Mouse (Mus musculus) 416B (cell line): Measurements from ENCODE around the gene Tmem164.
"Not testable (repeated sequence)": the region's sequence is repeated elsewhere in the genome, so short reads cannot be mapped to it uniquely, and the experiment has no call there.

Source experiments
- DNase-seq: peaks from one replicate; pipeline ENCODE4 v3.0.0; 2011; ENCODE audit warnings: low read depth

The Tmem164 gene

DNA sequence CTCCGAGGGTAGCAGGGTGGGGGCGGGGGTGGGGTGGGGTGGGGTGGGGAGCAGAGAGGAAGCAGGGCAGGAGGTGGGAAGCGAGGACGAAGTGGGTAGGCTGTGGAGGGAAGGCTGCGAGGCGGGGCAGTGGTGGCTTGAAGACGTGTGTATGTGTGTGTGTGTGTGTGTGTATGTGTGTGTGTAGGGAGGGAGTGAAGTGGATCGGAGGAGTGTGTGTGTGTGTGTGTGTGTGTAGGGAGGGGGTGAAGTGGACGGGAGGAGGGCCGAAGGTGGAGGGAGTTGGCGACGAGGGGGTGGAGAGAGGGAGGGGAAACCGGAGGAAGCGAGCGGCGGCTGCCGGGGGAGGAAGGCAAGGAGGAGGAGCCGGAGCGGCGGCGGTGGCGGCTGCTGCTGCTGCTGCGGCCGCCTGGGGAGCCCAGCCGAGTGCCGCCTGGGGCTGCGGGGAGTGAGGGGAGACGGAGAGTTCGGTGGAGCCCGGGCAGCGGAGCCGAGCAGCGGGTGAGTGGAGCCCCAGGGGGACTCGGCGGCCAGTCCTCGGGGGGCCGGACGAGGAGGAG, at the start of gene Tmem164:
TSS of gene Tmem164 (plus strand) at position 351 of the 560 bp plus-strand sequence.
- DNase-seq, result peak; percentile 96

DNA sequence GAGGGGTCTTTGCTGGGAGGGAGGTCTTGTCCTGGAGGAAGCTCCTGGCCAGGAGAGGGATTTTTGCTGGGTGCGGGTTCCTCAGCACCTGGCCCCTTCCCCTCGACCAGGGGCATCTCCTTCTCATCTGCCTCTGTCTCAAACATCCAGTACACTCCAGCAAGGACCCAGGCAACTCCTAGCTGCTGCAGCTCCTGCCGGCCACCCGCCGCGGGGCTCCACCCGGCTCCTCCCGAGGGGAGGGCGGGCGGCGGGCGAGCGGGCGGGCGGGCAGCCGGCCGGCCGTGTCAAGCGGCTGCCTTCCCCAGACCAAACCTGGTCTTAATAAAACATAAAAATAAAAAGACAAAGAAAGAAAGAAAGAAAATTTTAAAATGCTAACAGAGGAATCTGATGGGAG, 48.2 kb upstream of the Tmem164 start:
- DNase-seq, result not testable (repeated sequence)

DNA sequence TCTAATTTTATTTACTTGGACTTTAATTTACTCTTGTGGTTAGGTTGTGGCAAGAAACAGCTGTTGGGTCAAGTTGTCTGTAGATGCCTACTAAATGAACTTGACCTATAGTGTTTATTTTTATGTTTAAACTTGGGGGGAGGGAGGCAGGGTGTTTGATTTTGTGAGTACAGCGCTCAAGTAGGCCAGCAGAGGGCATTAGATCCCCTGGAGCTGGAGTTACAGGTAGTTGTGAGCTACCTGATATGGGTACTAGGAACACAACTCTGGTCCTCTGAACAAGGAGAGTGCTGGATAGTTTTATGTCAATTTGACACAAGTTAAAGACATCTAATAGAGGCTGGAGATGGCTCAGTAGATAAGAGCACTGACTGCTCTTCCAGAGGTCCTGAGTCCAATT, 34.0 kb upstream of the Tmem164 start:
- no peak for DNase-seq

DNA sequence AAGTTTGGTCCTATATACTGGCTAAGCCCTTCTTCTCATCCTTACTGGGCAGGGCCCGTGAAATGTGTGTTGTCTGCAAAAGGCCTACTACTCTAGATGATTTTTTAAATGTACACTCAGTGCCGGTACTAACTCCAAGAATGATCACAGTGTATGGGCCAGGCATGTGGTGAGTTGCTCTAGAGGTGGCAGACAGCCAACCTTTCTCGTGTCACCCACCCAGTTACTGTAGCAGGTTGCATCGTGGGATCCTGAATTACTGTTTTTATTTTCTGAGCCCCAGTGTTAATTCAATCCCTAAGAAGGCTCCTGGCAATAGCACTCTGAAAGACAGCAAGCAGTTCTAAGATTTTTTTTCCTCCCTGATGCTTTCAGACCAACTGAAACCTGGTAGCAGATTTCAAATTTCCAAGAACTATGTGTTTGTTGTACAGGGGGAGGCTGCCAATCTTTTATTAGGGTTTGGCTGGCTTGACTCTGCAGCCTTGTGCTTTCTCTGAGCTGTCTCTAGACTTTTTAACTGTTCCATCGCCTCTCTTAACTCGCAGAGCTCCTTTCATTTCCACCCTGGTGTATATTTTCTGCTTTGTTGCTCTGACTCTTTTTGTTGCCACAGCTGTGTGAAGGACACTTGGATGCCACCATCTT, 31.0 kb upstream of the Tmem164 start:
- DNase-seq, result no peak

- no peak for DNase-seq
Measured at GRCm38 (mm10) chrX:142664704-142665422, 16.3 kb upstream of the Tmem164 start.

GRCm38 (mm10) chrX:142665423-142665805, 15.8 kb upstream of the Tmem164 start:
- DNase-seq, result no peak

DNA sequence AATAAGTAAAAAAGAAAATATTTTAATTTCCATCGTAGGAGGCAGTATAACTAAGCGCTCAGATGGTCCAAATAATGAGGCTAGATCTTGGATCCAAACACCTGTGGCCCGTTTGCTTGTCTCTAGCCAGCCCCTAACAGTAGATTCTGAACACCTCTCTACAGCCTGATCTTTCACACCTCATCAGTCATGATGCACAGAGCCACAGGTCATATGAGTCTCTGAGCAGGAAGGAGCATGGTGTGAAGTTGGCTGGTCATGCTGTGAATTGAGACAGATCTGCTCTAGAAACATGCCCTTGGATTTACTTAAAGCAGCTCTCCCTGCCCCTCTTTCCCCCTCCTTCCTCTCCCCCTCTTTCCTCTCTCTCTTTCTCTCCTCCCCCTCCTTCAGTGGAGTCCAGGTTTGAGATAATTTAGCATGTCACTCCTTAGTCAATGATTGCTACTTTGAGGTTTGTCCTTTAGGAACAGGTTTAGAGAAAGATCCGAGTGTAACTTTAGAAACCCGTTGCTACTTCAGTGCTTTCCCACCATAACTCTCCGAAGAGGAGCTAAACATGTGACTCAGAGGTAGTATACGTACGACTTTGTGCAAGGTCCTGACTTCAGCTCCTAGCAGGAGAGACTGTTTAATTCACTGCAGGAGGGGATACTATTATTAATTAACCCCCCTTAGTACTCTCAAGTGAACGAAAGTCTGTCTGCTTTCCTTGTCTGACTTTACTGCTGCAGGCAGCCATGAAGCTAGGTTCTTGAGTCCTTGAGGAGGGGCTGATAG, 11.7 kb upstream of the Tmem164 start:
- no peak for DNase-seq

GRCm38 (mm10) chrX:142670121-142670520, 11.1 kb upstream of the Tmem164 start:
- DNase-seq, result no peak

DNA sequence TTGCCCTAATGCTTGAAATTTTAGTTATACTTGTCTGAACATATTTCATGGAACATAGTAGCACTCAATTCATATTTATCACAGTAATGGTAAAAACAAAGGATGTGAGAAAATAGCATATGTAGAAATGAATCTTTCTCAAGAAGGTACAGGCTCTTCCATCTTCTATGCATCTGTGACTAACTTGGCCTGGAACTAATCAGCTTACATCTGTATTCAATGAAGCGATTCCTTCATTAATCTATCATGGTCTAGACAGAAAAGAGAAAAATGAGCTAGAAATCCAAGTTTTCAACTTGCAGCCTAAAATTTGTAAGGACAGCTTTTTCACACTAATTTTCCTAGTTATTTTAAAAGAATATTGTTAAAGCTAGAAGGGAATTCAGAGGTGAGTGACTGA, 10.1 kb upstream of the Tmem164 start:
- no peak for DNase-seq

- DNase-seq, result no peak
Measured at GRCm38 (mm10) chrX:142672701-142673100, 8.5 kb upstream of the Tmem164 start.

GRCm38 (mm10) chrX:142677193-142677592, 4.0 kb upstream of the Tmem164 start:
- no peak for DNase-seq

DNA sequence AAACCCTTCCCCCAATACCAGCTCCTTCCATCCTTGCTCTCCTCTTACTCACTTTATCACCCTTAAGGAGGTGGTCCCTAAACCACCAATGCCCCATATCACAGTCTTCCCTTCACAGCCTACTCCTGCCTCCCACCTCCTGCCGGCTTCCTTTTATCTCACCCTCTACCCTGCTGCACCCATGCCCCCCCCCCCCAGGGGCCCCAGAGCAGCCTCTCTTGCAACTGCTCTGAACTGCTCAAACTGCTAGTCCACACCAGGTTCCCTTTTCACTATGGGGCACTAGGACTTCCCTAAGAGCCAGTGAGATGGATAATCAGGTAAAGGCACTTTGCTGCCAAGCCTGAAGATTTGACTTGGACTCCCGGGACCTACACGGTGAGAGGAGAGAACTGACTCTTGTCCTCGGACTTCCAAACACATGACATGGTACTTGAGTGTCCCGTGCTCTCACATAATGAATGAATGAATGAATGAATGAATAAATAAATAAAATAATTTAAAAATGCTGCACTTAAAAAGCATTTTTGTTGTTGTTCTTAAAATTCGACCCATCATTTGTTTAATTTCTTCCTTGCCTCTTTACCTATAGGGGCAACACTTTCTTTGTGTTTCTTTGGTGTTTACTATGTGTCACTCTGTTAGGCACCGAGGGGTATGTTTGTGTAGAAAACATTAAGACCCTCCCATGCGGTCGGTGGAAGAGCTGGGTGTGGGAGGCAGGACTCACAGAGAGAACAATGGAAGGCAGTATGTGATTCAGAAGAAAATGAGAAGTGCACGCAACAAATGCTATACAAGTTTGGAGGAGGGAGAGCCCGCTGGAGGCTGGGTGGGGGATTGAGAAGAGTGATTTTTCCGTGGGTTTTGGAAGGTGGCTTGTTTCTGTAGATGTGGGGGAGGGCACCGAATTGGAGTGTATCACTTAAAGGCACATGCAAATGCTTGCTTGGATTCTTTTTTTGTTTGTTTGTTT, 2.4 kb upstream of the Tmem164 start:
- no peak for DNase-seq

- no peak for DNase-seq
Measured at GRCm38 (mm10) chrX:142679502-142680250, 1.5 kb upstream of the Tmem164 start.

- peak; percentile 86 for DNase-seq
Measured at GRCm38 (mm10) chrX:142680391-142681055, 683 bp upstream of the Tmem164 start.

- peak; percentile 80 for DNase-seq
Measured at GRCm38 (mm10) chrX:142681616-142682141, 473 bp downstream of the Tmem164 start.

DNA sequence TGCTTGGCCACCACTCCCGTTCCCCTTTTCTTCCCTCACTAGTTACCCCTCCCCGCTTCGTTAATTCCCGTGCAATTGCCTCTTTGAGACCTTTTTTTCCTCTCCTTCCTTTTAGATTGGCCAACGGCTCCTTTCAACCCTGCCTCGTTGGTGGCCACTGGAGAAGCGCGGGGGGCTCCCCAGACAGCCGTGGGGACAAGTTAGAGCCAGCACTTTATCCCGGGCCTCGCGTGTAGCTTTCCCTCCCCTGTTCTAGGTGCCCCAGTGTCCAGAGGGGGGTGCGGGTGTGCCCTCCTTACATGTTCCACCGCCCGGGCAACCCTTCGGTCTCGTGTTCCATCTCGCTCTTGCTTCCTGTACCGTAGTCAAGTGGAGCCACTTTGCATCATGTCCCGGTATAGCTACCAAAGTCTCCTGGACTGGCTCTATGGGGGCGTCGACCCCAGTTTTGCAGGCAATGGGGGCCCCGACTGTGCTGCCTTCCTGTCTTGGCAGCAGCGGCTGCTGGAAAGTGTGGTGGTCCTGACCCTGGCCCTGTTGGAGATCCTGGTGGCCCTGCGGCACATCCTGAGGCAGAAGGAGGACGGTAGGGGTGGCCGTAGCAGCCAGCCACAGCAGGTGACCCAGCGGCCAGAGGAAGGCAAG, 1.1 kb downstream of the Tmem164 start:
- DNase-seq, result peak; percentile 32

- peak; percentile 71 for DNase-seq
Measured at GRCm38 (mm10) chrX:142682990-142683389, 1.8 kb downstream of the Tmem164 start.

DNA sequence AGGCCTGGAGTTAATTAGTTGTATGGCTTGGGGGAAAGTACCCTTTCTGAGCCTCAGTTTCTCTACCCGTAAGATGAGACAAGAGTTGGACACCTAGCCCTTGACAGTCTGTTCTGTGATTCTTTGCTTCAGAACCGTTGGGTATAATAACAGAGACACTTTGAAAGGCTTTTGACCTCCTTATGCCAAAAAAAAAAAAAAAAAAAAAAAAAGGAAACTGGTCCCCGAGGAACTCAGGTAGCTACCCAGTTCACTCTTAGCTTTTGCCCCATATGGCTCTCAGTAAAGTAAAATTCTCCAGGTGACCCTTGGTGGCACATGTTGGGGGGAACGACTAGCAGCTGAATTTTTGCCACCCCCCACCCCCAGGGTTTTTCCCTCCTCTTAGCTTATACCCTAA, 3.5 kb downstream of the Tmem164 start:
- no peak for DNase-seq

DNA sequence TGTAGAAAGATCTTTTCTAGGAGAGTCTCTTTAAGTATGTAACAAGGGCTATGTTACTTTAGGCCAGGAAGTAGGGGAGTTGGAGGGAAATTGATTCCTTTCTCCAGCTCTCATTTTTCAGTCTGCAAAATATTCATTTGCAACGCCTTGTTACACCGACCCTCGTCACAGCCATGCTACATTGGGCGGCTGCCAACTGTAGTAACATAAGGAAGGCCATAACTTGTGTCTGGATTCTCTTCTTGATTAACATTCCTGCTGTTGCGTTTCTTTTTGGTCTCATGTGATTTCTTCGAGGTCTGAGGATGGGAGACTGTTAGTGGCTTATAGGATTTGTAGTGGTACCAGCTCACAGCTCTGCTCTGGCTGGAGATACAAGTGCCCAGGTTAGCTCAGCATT, 4.5 kb downstream of the Tmem164 start:
- no peak for DNase-seq
